Mouse (Mus musculus) cerebellum, adult 11-12 months (tissue): ENCODE measurements around the gene Gm28047.

ENCODE experiments used
- DNase-seq: peaks from one replicate; pipeline ENCODE4 v3.0.0; 2022

Gene Gm28047

GRCm38 (mm10) chr15:102474520-102474919 is 150.3 kb downstream of the Gm28047 start:
- no peak for DNase-seq
